Mouse (Mus musculus) hindbrain, postnatal 0 days (tissue): ENCODE data around the gene Kalrn. TPM values are rescaled to one million over a fixed set of nuclear protein-coding genes. Genes with fewer than 3 reads are reported as not detected.

Source experiments
- ATAC-seq: fragments of 200-750 bp; cut with Nextera tagmentation; 2 replicates; pipeline ENCODE4 v1.8.0; 2017; ENCODE audit warnings: mild to moderate bottlenecking, moderate TSS enrichment, moderate library complexity
- DNase-seq: peaks from one replicate; pipeline ENCODE4 v3.0.0-alpha.2; 2015; ENCODE audit warnings: low spot score
- H3K27ac ChIP-seq: fragments of 300-500 bp; sonication (generic); 2 replicates; pipeline ENCODE4 v1.5.1; 2014; ENCODE audit warnings: mild to moderate bottlenecking
- H3K27me3 ChIP-seq: fragments of 300-500 bp; sonication (generic); 2 replicates; pipeline ENCODE4 v1.6.1; 2014; ENCODE audit warnings: low read length, mixed read lengths; ENCODE audit not compliant: insufficient read depth
- H3K36me3 ChIP-seq: fragments of 300-500 bp; sonication (generic); 2 replicates; pipeline ENCODE4 v1.6.1; 2014; ENCODE audit warnings: low read length, mixed read lengths; ENCODE audit not compliant: insufficient read depth
- H3K4me1 ChIP-seq: fragments of 300-500 bp; sonication (generic); 2 replicates; pipeline ENCODE4 v1.6.1; 2014; ENCODE audit warnings: antibody characterized with exemption, low read length, mixed read lengths; ENCODE audit not compliant: insufficient read depth
- H3K4me2 ChIP-seq: fragments of 300-500 bp; sonication (generic); 2 replicates; pipeline ENCODE4 v1.6.1; 2014; ENCODE audit warnings: low read depth, mild to moderate bottlenecking, low read length, moderate library complexity, mixed read lengths
- H3K4me3 ChIP-seq: fragments of 300-500 bp; sonication (generic); 2 replicates; pipeline ENCODE4 v1.5.1; 2014; ENCODE audit warnings: low read length
- H3K9ac ChIP-seq: fragments of 300-500 bp; sonication (generic); replicated peaks from 2 replicates; pipeline ENCODE4 v1.6.1; 2014; ENCODE audit warnings: mild to moderate bottlenecking, low read length, moderate library complexity, mixed read lengths
- H3K9me3 ChIP-seq: fragments of 300-500 bp; sonication (generic); 2 replicates; pipeline ENCODE4 v1.6.1; 2016; ENCODE audit warnings: low read length, mixed read lengths
- CTCF ChIP-seq: IDR thresholded peaks from 2 replicates; pipeline ENCODE4 v1.5.1; 2016; ENCODE audit warnings: antibody characterized with exemption, control low read depth, low read depth
- WGBS: fragments of 180-500 bp; shearing (Covaris S2); extraction: QIAGEN DNeasy Blood & Tissue Kit; methylation state at CpG from one replicate; pipeline ENCODE4 v1.1.7; 2014; 5-methylcytosine and 5-hydroxymethylcytosine counted together
- polyA plus RNA-seq: library from polyadenylated mRNA; unstranded; fragments of >200 nt; fragmentation: Nextera tagmentation; extraction: Ambion mirVana; gene quantifications from 2 replicates; pipeline ENCODE4 v1.2.1, GENCODE M21; 2015
- total RNA-seq: library from RNA; depleted of rRNA; stranded (reverse); fragments of >200 nt; gene quantifications from 2 replicates; pipeline ENCODE4 v1.2.3, GENCODE M21; 2014

The Kalrn gene
- total and polyA plus RNA-seq, 2 experiments from 2014 or later: 17.0 to 107 TPM

GRCm38 (mm10) chr16:34491225-34491624, 82.1 kb downstream of the Kalrn start:
- 69% methylated on average over 8 of the region's 8 CpGs for WGBS
- no peak for ATAC-seq

GRCm38 (mm10) chr16:34490506-34490905, 82.8 kb downstream of the Kalrn start:
- Histone ChIP-seq H3K4me2 (no peak overlapping the region), H3K4me1 (no peaks in the 10 kb centered on the region), H3K36me3 (no peaks in the 10 kb centered on the region), H3K27ac (no peak overlapping the region), H3K9ac (no peak overlapping the region), H3K9me3 (no peaks in the 10 kb centered on the region), H3K4me3 (no peak overlapping the region), H3K27me3 (no peaks in the 10 kb centered on the region)
- TF ChIP-seq CTCF: no peak
- ATAC-seq (no peak), DNase-seq (no peak)
- 56% methylated on average over 8 of the region's 8 CpGs for WGBS

More at GRCm38 (mm10) chr16:34491225-34491624, 82.1 kb downstream of the Kalrn start:
- Histone ChIP-seq H3K4me3 (no peak overlapping the region), H3K27ac (no peak overlapping the region), H3K36me3 (no peaks in the 10 kb centered on the region), H3K9me3 (no peaks in the 10 kb centered on the region), H3K9ac (no peak overlapping the region), H3K27me3 (no peaks in the 10 kb centered on the region), H3K4me1 (no peaks in the 10 kb centered on the region), H3K4me2 (no peak overlapping the region)
- DNase-seq: no peak
- TF ChIP-seq CTCF: no peak

- Histone ChIP-seq H3K9ac (no peak overlapping the region), H3K27ac (no peak overlapping the region), H3K9me3 (no peaks in the 10 kb centered on the region), H3K4me2 (no peak overlapping the region), H3K4me3 (no peak overlapping the region), H3K4me1 (no peaks in the 10 kb centered on the region), H3K27me3 (no peaks in the 10 kb centered on the region), H3K36me3 (no peaks in the 10 kb centered on the region)
- DNase-seq (no peak), ATAC-seq (no peak)
- TF ChIP-seq CTCF: no peak
- 51% methylated on average over 3 of the region's 3 CpGs for WGBS
Measured at GRCm38 (mm10) chr16:34489805-34490325, 83.5 kb downstream of the Kalrn start.

- 92% methylated on average over 5 of the region's 5 CpGs for WGBS
- ATAC-seq: no peak
- no peak overlapping the region for H3K4me2 ChIP-seq
Measured at GRCm38 (mm10) chr16:34487823-34488222, 85.5 kb downstream of the Kalrn start.

GRCm38 (mm10) chr16:34487268-34487667, 86.1 kb downstream of the Kalrn start:
- 90% methylated on average over 7 of the region's 7 CpGs for WGBS

More at GRCm38 (mm10) chr16:34487823-34488222, 85.5 kb downstream of the Kalrn start:
- Histone ChIP-seq H3K9me3 (no peaks in the 10 kb centered on the region), H3K36me3 (no peaks in the 10 kb centered on the region), H3K27me3 (no peaks in the 10 kb centered on the region), H3K9ac (no peak overlapping the region), H3K4me3 (no peak overlapping the region), H3K4me1 (no peaks in the 10 kb centered on the region), H3K27ac (no peak overlapping the region)
- no peak for DNase-seq
- TF ChIP-seq CTCF: no peak

GRCm38 (mm10) chr16:34485483-34485882, 87.8 kb downstream of the Kalrn start:
- Histone ChIP-seq H3K4me1 (no peaks in the 10 kb centered on the region), H3K27ac (no peak overlapping the region), H3K27me3 (no peaks in the 10 kb centered on the region), H3K36me3 (no peaks in the 10 kb centered on the region), H3K4me3 (no peak overlapping the region), H3K9ac (no peak overlapping the region), H3K4me2 (no peak overlapping the region), H3K9me3 (no peaks in the 10 kb centered on the region)
- DNase-seq (peak; percentile 65), ATAC-seq (no peak)
- WGBS: 48% methylated on average over 6 of the region's 6 CpGs
- TF ChIP-seq CTCF: no peak

More at GRCm38 (mm10) chr16:34487268-34487667, 86.1 kb downstream of the Kalrn start:
- Histone ChIP-seq H3K4me1 (no peaks in the 10 kb centered on the region), H3K27ac (no peak overlapping the region), H3K27me3 (no peaks in the 10 kb centered on the region), H3K36me3 (no peaks in the 10 kb centered on the region), H3K4me2 (no peak overlapping the region), H3K9me3 (no peaks in the 10 kb centered on the region), H3K9ac (no peak overlapping the region), H3K4me3 (no peak overlapping the region)
- ATAC-seq: no peak
- no peak for DNase-seq
- no peak for TF ChIP-seq CTCF

GRCm38 (mm10) chr16:34484921-34485320, 88.4 kb downstream of the Kalrn start:
- ATAC-seq: no peak
- DNase-seq: no peak

More at GRCm38 (mm10) chr16:34484921-34485320, 88.4 kb downstream of the Kalrn start:
- WGBS: 63% methylated on average over 3 of the region's 3 CpGs
- TF ChIP-seq CTCF: no peak
- Histone ChIP-seq H3K27ac (no peak overlapping the region), H3K9ac (no peak overlapping the region), H3K4me3 (no peak overlapping the region), H3K9me3 (no peaks in the 10 kb centered on the region), H3K27me3 (no peaks in the 10 kb centered on the region), H3K4me2 (no peak overlapping the region), H3K36me3 (no peaks in the 10 kb centered on the region), H3K4me1 (no peaks in the 10 kb centered on the region)
